Mouse (Mus musculus) thymus, adult 2 months (tissue): ENCODE measurements at regions not wholly inside any gene's neighbourhood (a gene's known extent, or its start where the extent isn't known, plus 50 kb on each side); places are given as distances from the start of the nearest gene placed in this dataset.

Experiments
- DNase-seq: peaks from one replicate; pipeline ENCODE4 v3.0.0; 2021
- H3K27ac ChIP-seq: fragments of 200-500 bp; 2 replicates; pipeline ENCODE4 v1.5.1; 2012; ENCODE audit warnings: low read length, control low read depth; ENCODE audit not compliant: control insufficient read depth, insufficient read depth
- H3K27me3 ChIP-seq: fragments of 200-500 bp; 2 replicates; pipeline ENCODE4 v1.6.1; 2012; ENCODE audit warnings: mild to moderate bottlenecking, low read length, moderate library complexity, mixed read lengths; ENCODE audit not compliant: control insufficient read depth, insufficient read depth
- H3K36me3 ChIP-seq: fragments of 200-500 bp; 2 replicates; pipeline ENCODE4 v1.6.1; 2012; ENCODE audit warnings: mild to moderate bottlenecking, low read length, moderate library complexity; ENCODE audit not compliant: control insufficient read depth, insufficient read depth
- H3K4me1 ChIP-seq: fragments of 200-500 bp; replicated peaks from 2 replicates; pipeline ENCODE4 v1.6.1; 2012; ENCODE audit warnings: low read length; ENCODE audit not compliant: control insufficient read depth, insufficient read depth
- H3K4me3 ChIP-seq: fragments of 200-500 bp; 2 replicates; pipeline ENCODE4 v1.5.1; 2012; ENCODE audit warnings: mild to moderate bottlenecking, low read length, control low read depth, moderate library complexity; ENCODE audit not compliant: control insufficient read depth, insufficient read depth
- CTCF ChIP-seq: fragments of 200-500 bp; IDR thresholded peaks from 2 replicates; pipeline ENCODE4 v1.5.1; 2012; ENCODE audit warnings: mild to moderate bottlenecking, control low read depth, low read length, moderate library complexity, borderline replicate concordance; ENCODE audit not compliant: control insufficient read depth, poor library complexity, insufficient read depth; ENCODE audit errors: extremely low read depth
- POLR2A ChIP-seq: fragments of 200-500 bp; IDR thresholded peaks from 2 replicates; pipeline ENCODE4 v1.6.1; 2012; ENCODE audit warnings: mild to moderate bottlenecking, low read length, control low read depth, moderate library complexity; ENCODE audit not compliant: control insufficient read depth, poor library complexity, insufficient read depth; ENCODE audit errors: extremely low read depth
- WGBS: fragments of 180-500 bp; shearing (Covaris S2); methylation state at CpG from one replicate; pipeline ENCODE4 v1.1.7; 2018; 5-methylcytosine and 5-hydroxymethylcytosine counted together

DNA sequence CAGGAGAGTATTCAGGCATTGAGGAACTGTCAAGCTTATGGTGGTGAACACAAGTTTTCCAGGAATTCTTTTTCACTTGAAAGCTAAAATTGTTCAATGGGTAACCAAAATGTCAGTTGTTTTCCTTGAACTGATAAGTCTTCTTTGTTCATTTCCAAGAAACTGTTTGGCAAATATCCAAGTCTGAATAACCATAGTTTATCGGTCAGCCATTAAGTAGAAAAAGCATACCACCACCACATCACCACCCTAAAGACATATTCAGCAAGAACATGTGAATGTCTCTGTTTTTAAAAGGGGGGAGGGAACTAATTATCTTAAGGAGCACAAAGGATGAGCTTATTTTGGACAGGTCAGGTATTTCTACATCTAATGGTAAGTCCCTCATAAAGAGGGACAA is 291.6 kb upstream of the Jarid2 start:
- TF ChIP-seq POLR2A = no peak
- no peak for TF ChIP-seq CTCF
- Histone ChIP-seq H3K4me3 (no peak overlapping the region), H3K36me3 (no peaks in the 10 kb centered on the region), H3K27ac (no peak overlapping the region), H3K27me3 (no peaks in the 10 kb centered on the region), H3K4me1 (no peaks in the 10 kb centered on the region)
- DNase-seq = no peak
- WGBS = 77% methylated on average over 1 of the region's 1 CpGs

GRCm38 (mm10) chr13:44441061-44441460 is 288.2 kb upstream of the Jarid2 start:
- no peaks in the 10 kb centered on the region for H3K4me1 ChIP-seq
- no peak for DNase-seq
- no peak for TF ChIP-seq CTCF
- TF ChIP-seq POLR2A = no peak
- H3K27ac ChIP-seq = no peak overlapping the region
- no peak overlapping the region for H3K4me3 ChIP-seq
- H3K27me3 ChIP-seq = no peaks in the 10 kb centered on the region
- no peaks in the 10 kb centered on the region for H3K36me3 ChIP-seq
- 100% methylated on average over 3 of the region's 3 CpGs for WGBS

GRCm38 (mm10) chr13:44449216-44449830 is 280.0 kb upstream of the Jarid2 start:
- Histone ChIP-seq H3K27ac (no peak overlapping the region), H3K27me3 (no peaks in the 10 kb centered on the region), H3K4me3 (no peak overlapping the region), H3K36me3 (no peaks in the 10 kb centered on the region), H3K4me1 (no peaks in the 10 kb centered on the region)
- no peak for DNase-seq
- WGBS = 77% methylated on average over 1 of the region's 1 CpGs
- TF ChIP-seq POLR2A (no peak), CTCF (no peak)

- H3K27ac ChIP-seq = no peak overlapping the region
- TF ChIP-seq CTCF = no peak
- no peak for TF ChIP-seq POLR2A
- H3K27me3 ChIP-seq = no peaks in the 10 kb centered on the region
- DNase-seq = no peak
- WGBS = 97% methylated on average over 5 of the region's 5 CpGs
- no peaks in the 10 kb centered on the region for H3K36me3 ChIP-seq
- peaks cover 5% of the 10 kb centered on the region; the same call in 1 of the 2 replicates for H3K4me1 ChIP-seq
- no peak overlapping the region for H3K4me3 ChIP-seq
These were observed 278.1 kb upstream of the Jarid2 start for GRCm38 (mm10) chr13:44451224-44451623.

DNA sequence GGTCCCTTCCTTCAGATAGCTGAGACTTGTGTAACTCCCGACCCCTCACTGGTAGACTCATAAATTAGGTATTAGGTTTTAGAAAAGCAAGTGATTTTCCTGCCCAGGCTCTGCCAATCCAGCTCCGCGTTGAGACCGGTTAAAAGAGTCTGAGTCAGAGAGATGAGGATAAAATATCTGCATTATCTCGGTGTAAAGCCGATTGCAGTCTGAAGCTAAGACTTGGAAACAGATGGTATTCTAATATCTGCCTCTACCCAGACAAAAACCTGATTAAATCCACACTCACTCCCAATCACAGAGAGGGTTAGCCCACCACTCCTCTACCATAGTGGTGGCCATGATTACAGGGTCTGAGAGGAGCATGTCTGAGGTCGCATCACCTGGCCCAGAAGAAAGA is 276.1 kb upstream of the Jarid2 start:
- H3K4me3 ChIP-seq = no peak overlapping the region

GRCm38 (mm10) chr13:44454136-44454535 is 275.1 kb upstream of the Jarid2 start:
- peaks cover 5% of the 10 kb centered on the region; the same call in 1 of the 2 replicates for H3K4me1 ChIP-seq
- H3K4me3 ChIP-seq = no peak overlapping the region
- H3K27ac ChIP-seq = no peak overlapping the region
- H3K27me3 ChIP-seq = no peaks in the 10 kb centered on the region
- DNase-seq = no peak
- H3K36me3 ChIP-seq = no peaks in the 10 kb centered on the region
- TF ChIP-seq POLR2A (no peak), CTCF (no peak)
- whole genome bisulfite sequencing = 76% methylated on average over 9 of the region's 9 CpGs

More for the DNA sequence above, 276.1 kb upstream of the Jarid2 start:
- no peaks in the 10 kb centered on the region for H3K27me3 ChIP-seq
- H3K36me3 ChIP-seq = no peaks in the 10 kb centered on the region
- WGBS = 93% methylated on average over 7 of the region's 7 CpGs
- no peak overlapping the region for H3K27ac ChIP-seq
- no peak for DNase-seq
- TF ChIP-seq POLR2A (no peak), CTCF (no peak)
- H3K4me1 ChIP-seq = peaks cover 5% of the 10 kb centered on the region; the same call in 1 of the 2 replicates

- no peaks in the 10 kb centered on the region for H3K36me3 ChIP-seq
- no peaks in the 10 kb centered on the region for H3K27me3 ChIP-seq
- H3K4me3 ChIP-seq = no peak overlapping the region
- no peak overlapping the region for H3K27ac ChIP-seq
- no peak for TF ChIP-seq POLR2A
- no peak for TF ChIP-seq CTCF
- no peak for DNase-seq
- 84% methylated on average over 5 of the region's 5 CpGs for WGBS
- peaks cover 5% of the 10 kb centered on the region; the same call in 1 of the 2 replicates for H3K4me1 ChIP-seq
These were observed 274.1 kb upstream of the Jarid2 start for GRCm38 (mm10) chr13:44455193-44455592.

GRCm38 (mm10) chr13:44458744-44459143 is 270.5 kb upstream of the Jarid2 start:
- WGBS = 99% methylated on average over 3 of the region's 3 CpGs
- Histone ChIP-seq H3K4me1 (peaks cover 5% of the 10 kb centered on the region; the same call in 1 of the 2 replicates), H3K36me3 (no peaks in the 10 kb centered on the region), H3K4me3 (no peak overlapping the region), H3K27ac (no peak overlapping the region), H3K27me3 (no peaks in the 10 kb centered on the region)
- no peak for TF ChIP-seq POLR2A
- no peak for TF ChIP-seq CTCF
- DNase-seq = no peak
